Mouse (Mus musculus) small intestine, adult 2 months (tissue): ENCODE measurements at regions not wholly inside any gene's neighbourhood (a gene's known extent, or its start where the extent isn't known, plus 50 kb on each side); places are given as distances from the start of the nearest gene placed in this dataset.
"Not testable (repeated sequence)": the region's sequence is repeated elsewhere in the genome, so short reads cannot be mapped to it uniquely, and the experiment has no call there.

ENCODE experiments used
- CTCF ChIP-seq: fragments of 200-500 bp; IDR thresholded peaks from 2 replicates; pipeline ENCODE4 v1.5.1; 2012; ENCODE audit warnings: low read depth, mild to moderate bottlenecking, control low read depth, inconsistent platforms, low read length, moderate library complexity, mixed read lengths; ENCODE audit not compliant: insufficient replicate concordance, insufficient read length; ENCODE audit errors: extremely low read depth
- POLR2A ChIP-seq: fragments of 200-500 bp; IDR thresholded peaks from 2 replicates; pipeline ENCODE4 v1.6.1; 2012; ENCODE audit warnings: low read depth, mild to moderate bottlenecking, control low read depth, inconsistent platforms, low read length, moderate library complexity

DNA sequence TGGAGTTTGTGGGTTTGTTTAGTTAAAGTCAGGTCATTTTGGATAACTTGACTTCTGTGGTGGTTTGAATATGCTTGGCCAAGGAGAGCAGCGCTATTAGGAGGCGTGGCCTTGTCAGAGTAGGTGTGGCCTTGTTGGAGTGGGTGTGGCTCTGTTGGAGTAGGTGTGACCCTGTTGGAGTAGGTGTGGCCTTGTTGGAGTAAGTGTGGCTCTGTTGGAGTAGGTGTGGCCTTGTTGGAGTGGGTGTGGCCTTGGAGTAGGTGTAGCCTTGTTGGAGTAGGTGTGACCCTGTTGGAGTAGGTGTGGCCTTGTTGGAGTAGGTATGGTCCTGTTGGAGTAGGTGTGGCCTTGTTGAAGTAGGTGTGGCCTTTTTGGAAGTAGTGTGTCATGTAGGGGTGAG lies 88.4 kb upstream of the Slc38a2 start:
- TF ChIP-seq CTCF, POLR2A: not testable (repeated sequence)
